Mouse (Mus musculus) MEL (cell line): ENCODE measurements at regions not wholly inside any gene's neighbourhood (a gene's known extent, or its start where the extent isn't known, plus 50 kb on each side); places are given as distances from the start of the nearest gene placed in this dataset.

Experiments used
- DNase-seq: peaks from one replicate; pipeline ENCODE4 v3.0.0; 2011; ENCODE audit warnings: low read depth, low spot score
- H3K27ac ChIP-seq: 2 replicates; pipeline ENCODE4 v1.5.1; 2012; ENCODE audit warnings: low read depth, mild to moderate bottlenecking, control low read depth, low read length, moderate library complexity; ENCODE audit not compliant: control insufficient read depth
- H3K27me3 ChIP-seq, 2 experiments: fragments of 150-350 bp in 1 of 2; sonication (generic) in 1 of 2; 2 replicates each; pipeline ENCODE4 v1.6.1; 2012; ENCODE audit warnings: low read length in 2 of 2, mild to moderate bottlenecking in 2 of 2, improper control_type of control experiment in 1 of 2, moderate library complexity in 1 of 2; ENCODE audit not compliant: insufficient read depth in 2 of 2, control insufficient read depth in 1 of 2
- H3K36me3 ChIP-seq, 2 experiments: 2 replicates each; pipeline ENCODE4 v1.6.1; 2012 to 2014; ENCODE audit warnings: low read length in 2 of 2, improper control_type of control experiment in 1 of 2, inconsistent platforms in 1 of 2, mild to moderate bottlenecking in 1 of 2; ENCODE audit not compliant: insufficient read depth in 2 of 2, control insufficient read depth in 1 of 2
- H3K4me1 ChIP-seq, 2 experiments: fragments of 150-350 bp in 1 of 2; sonication (generic) in 1 of 2; 2 replicates each; pipeline ENCODE4 v1.6.1; 2012; ENCODE audit warnings: low read length in 2 of 2, improper control_type of control experiment in 1 of 2, mild to moderate bottlenecking in 1 of 2; ENCODE audit not compliant: insufficient read depth in 2 of 2, control insufficient read depth in 1 of 2
- H3K4me3 ChIP-seq, 2 experiments: fragments of 150-350 bp in 1 of 2; sonication (generic) in 1 of 2; 2 replicates each; pipeline ENCODE4 v1.5.1; 2012; ENCODE audit warnings: low read depth in 2 of 2, low read length in 2 of 2, mild to moderate bottlenecking in 2 of 2, moderate library complexity in 2 of 2, control low read depth in 1 of 2, improper control_type of control experiment in 1 of 2; ENCODE audit not compliant: control insufficient read depth in 1 of 2, insufficient read depth in 1 of 2
- H3K79me2 ChIP-seq: 2 replicates; pipeline ENCODE4 v1.6.1; 2012; ENCODE audit warnings: mild to moderate bottlenecking, low read length, moderate library complexity; ENCODE audit not compliant: control insufficient read depth, poor library complexity, insufficient read depth
- H3K9ac ChIP-seq: 2 replicates; pipeline ENCODE4 v1.6.1; 2012; ENCODE audit warnings: low read depth, mild to moderate bottlenecking, control low read depth, low read length, moderate library complexity; ENCODE audit not compliant: control insufficient read depth, poor library complexity, severe bottlenecking
- H3K9me3 ChIP-seq: fragments of 150-350 bp; sonication (generic); replicated peaks from 2 replicates; pipeline ENCODE4 v1.6.1; 2012; ENCODE audit warnings: mild to moderate bottlenecking, low read length, improper control_type of control experiment, moderate library complexity; ENCODE audit not compliant: insufficient read depth
- CHD1 ChIP-seq: IDR thresholded peaks from 2 replicates; pipeline ENCODE4 v1.6.1; 2012; ENCODE audit warnings: low read depth, mild to moderate bottlenecking, inconsistent platforms, low read length, improper control_type of control experiment
- ETS1 ChIP-seq: IDR thresholded peaks from 2 replicates; pipeline ENCODE4 v1.6.1; 2012; ENCODE audit warnings: low read depth, mild to moderate bottlenecking, inconsistent platforms, low read length, improper control_type of control experiment, moderate library complexity
- GABPA ChIP-seq: IDR thresholded peaks from 2 replicates; pipeline ENCODE4 v1.6.1; 2012; ENCODE audit warnings: low read depth, mild to moderate bottlenecking, inconsistent platforms, low read length, improper control_type of control experiment, moderate library complexity
- JUND ChIP-seq: IDR thresholded peaks from 2 replicates; pipeline ENCODE4 v1.6.1; 2011; ENCODE audit warnings: low read depth, mild to moderate bottlenecking, improper control_type of control experiment, low read length
- MAFK ChIP-seq: IDR thresholded peaks from 2 replicates; pipeline ENCODE4 v1.6.1; 2011; ENCODE audit warnings: low read depth, mild to moderate bottlenecking, low read length, improper control_type of control experiment, borderline replicate concordance
- MYB ChIP-seq: IDR thresholded peaks from 2 replicates; pipeline ENCODE4 v1.6.1; 2011; ENCODE audit warnings: mild to moderate bottlenecking, low read depth, low read length, improper control_type of control experiment
- MYC ChIP-seq: IDR thresholded peaks from 2 replicates; pipeline ENCODE4 v1.6.1; 2011; ENCODE audit warnings: low read depth, mild to moderate bottlenecking, low read length, improper control_type of control experiment, moderate library complexity
- NELFE ChIP-seq: IDR thresholded peaks from 2 replicates; pipeline ENCODE4 v1.6.1; 2011; ENCODE audit warnings: low read depth, low read length, improper control_type of control experiment
- NRF1 ChIP-seq: IDR thresholded peaks from 2 replicates; pipeline ENCODE4 v1.6.1; 2014; ENCODE audit warnings: low read depth, mild to moderate bottlenecking, inconsistent platforms, low read length, improper control_type of control experiment, moderate library complexity; ENCODE audit not compliant: poor library complexity, insufficient read depth, severe bottlenecking
- POLR2A ChIP-seq, 2 experiments: IDR thresholded peaks; 2 replicates each; pipeline ENCODE4 v1.6.1; 2011 to 2012; ENCODE audit warnings: low read length in 2 of 2, mild to moderate bottlenecking in 2 of 2, control low read depth in 1 of 2, improper control_type of control experiment in 1 of 2, low read depth in 1 of 2, moderate library complexity in 1 of 2; ENCODE audit not compliant: control insufficient read depth in 1 of 2, insufficient read depth in 1 of 2, poor library complexity in 1 of 2
- POLR2AphosphoS5 ChIP-seq: IDR thresholded peaks from 2 replicates; pipeline ENCODE4 v1.6.1; 2012; ENCODE audit warnings: low read depth, borderline replicate concordance, mild to moderate bottlenecking, inconsistent platforms, low read length, moderate library complexity, mixed read lengths
- RAD21 ChIP-seq: IDR thresholded peaks from 2 replicates; pipeline ENCODE4 v1.6.1; 2011; ENCODE audit warnings: mild to moderate bottlenecking, low read depth, low read length, improper control_type of control experiment
- SMC3 ChIP-seq: IDR thresholded peaks from 2 replicates; pipeline ENCODE4 v1.6.1; 2011; ENCODE audit warnings: low read depth, low read length, improper control_type of control experiment
- TBP ChIP-seq: IDR thresholded peaks from 2 replicates; pipeline ENCODE4 v1.8.0; 2011; ENCODE audit warnings: low read depth, low read length, improper control_type of control experiment
- USF2 ChIP-seq, 2 experiments: IDR thresholded peaks; 2 replicates each; pipeline ENCODE4 v1.6.1; 2011 to 2012; ENCODE audit warnings: improper control_type of control experiment in 2 of 2, low read length in 2 of 2, borderline replicate concordance in 1 of 2, inconsistent platforms in 1 of 2, low read depth in 1 of 2, mild to moderate bottlenecking in 1 of 2; ENCODE audit not compliant: insufficient read depth in 1 of 2
- ZC3H11A ChIP-seq: IDR thresholded peaks from 2 replicates; pipeline ENCODE4 v1.6.1; 2012; ENCODE audit warnings: low read depth, mild to moderate bottlenecking, inconsistent platforms, low read length, improper control_type of control experiment
- ZMIZ1 ChIP-seq: IDR thresholded peaks from 2 replicates; pipeline ENCODE4 v1.6.1; 2012; ENCODE audit warnings: low read depth, mild to moderate bottlenecking, inconsistent platforms, low read length, improper control_type of control experiment, moderate library complexity

DNA sequence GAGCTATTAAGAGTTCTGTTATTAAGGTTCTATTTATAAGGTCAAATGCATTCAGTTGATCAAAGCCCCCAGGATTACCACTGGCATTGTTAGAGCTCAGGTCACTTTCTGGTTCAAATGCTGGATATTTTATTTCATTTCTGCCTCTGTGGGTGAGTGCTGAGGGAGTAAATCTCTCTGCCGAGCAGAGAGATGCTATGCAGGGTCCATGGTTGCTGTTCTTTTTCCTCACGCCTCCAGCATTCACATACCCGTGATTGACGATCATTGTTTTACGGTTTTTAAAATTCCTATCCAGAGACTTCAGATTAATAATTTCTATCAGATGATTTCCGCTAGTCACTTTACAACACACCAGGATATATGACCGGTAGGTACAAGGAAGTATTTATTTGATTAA is 64.1 kb upstream of the Scel start:
- Histone ChIP-seq H3K27me3 (no peaks in the 10 kb centered on the region), H3K36me3 (no peaks in the 10 kb centered on the region), H3K79me2 (no peaks in the 10 kb centered on the region), H3K4me3 (no peak overlapping the region), H3K4me1 (no peaks in the 10 kb centered on the region), H3K9me3 (no peaks in the 10 kb centered on the region), H3K27ac (no peak overlapping the region), H3K9ac (no peak overlapping the region)
- no peak for DNase-seq
- TF ChIP-seq RAD21 = no peak
- no peak for TF ChIP-seq POLR2A (IDR thresholded peaks at IDR 0.05; ENCODE audit: control insufficient read depth in 1 of 2, insufficient read depth in 1 of 2, low read depth in 1 of 2, low read length in 2 of 2, poor library complexity in 1 of 2)

- H3K9me3 ChIP-seq = no peaks in the 10 kb centered on the region
- H3K4me1 ChIP-seq = no peaks in the 10 kb centered on the region
- DNase-seq = no peak
- no peak overlapping the region for H3K4me3 ChIP-seq
- H3K27ac ChIP-seq = no peak overlapping the region
- no peaks in the 10 kb centered on the region for H3K79me2 ChIP-seq
- no peaks in the 10 kb centered on the region for H3K36me3 ChIP-seq
- H3K27me3 ChIP-seq = no peaks in the 10 kb centered on the region
- no peak overlapping the region for H3K9ac ChIP-seq
- TF ChIP-seq USF2 (IDR thresholded peaks at IDR 0.05; ENCODE audit: borderline replicate concordance in 1 of 2, insufficient read depth in 1 of 2, low read depth in 1 of 2, low read length in 2 of 2) (no peak), ZC3H11A (no peak), MYB (no peak), MAFK (no peak), NRF1 (no peak), ZMIZ1 (no peak), JUND (no peak), ETS1 (no peak), SMC3 (no peak), POLR2A (IDR thresholded peaks at IDR 0.05; ENCODE audit: control insufficient read depth in 1 of 2, insufficient read depth in 1 of 2, low read depth in 1 of 2, low read length in 2 of 2, poor library complexity in 1 of 2) (no peak), TBP (no peak), GABPA (no peak), MYC (no peak), RAD21 (no peak), CHD1 (no peak), NELFE (no peak), POLR2AphosphoS5 (no peak)
These were observed 66.5 kb upstream of the Scel start for GRCm38 (mm10) chr14:103446671-103447070.
